Mouse (Mus musculus) right cerebral cortex, adult 2 months (tissue): ENCODE measurements around the gene Entpd6.

ENCODE experiments used
- DNase-seq, 2 experiments: peaks; one replicate each; pipeline ENCODE4 v3.0.0; 2021 to 2022; ENCODE audit warnings: low spot score in 2 of 2

Gene Entpd6

DNA sequence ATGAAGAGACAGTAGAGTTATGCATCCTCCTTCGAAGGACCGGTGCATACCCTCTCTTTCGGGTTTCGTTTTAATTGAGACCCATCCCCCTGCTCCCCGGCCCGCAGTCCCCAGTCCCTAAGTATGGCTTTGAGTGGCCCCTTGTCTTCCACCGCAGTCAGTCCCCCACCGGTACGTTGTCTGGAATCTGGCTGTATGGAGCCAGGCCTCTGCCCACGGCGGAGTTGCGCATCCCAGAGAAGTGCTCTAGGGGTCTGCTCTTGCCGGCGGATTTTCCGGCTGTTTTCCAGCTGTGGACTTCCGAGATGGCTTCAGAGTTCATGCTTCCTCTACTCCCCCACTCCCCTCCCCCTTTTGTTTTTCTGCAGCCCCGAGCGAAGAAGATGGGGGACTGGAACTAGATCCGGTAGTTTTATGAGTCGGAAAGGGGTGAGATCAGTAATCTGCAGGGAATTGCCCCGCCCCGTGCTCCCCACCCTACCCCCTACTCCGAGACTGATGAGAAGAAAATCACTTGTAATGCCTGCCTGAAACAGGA lies 38.5 kb downstream of the Entpd6 start:
- DNase-seq = no peak

DNA sequence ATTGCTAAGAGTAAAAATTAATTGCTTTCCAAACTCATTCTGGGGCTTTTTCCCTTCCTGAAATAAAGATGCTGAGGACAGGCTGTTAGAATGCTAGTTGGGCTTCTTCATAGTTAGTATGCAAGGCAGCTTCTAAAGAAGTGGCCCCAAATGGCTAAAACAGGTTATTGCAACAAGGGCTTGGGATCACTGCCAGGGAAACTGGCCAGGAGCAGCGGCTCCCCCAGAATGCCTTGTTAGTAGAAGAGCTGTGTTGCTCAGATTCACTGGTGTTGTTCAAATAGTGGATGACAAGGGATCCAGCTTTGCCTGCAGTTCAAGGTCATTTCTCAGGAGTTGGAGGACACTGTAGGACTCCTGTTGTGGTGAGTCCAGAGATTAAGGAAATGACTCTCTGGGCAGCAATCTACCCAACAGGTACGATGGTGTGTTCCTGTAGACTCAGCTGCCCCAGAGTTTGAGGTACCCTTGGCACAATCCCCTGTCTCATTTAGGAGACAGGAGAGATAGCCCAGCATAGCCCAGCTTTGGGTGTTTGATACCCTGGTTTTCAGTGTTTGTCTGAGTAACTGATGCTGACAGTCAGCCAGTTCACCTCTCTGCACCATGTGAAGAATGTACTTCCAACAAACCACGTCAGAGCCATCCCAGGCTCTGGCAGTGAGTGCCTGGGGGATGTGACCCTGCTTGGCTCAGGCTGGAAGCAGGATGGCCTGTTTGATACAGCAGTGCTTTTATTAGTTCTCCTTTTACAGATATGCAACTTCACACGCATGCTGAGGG lies 40.1 kb downstream of the Entpd6 start:
- DNase-seq = peak; percentile 67 to 77

DNA sequence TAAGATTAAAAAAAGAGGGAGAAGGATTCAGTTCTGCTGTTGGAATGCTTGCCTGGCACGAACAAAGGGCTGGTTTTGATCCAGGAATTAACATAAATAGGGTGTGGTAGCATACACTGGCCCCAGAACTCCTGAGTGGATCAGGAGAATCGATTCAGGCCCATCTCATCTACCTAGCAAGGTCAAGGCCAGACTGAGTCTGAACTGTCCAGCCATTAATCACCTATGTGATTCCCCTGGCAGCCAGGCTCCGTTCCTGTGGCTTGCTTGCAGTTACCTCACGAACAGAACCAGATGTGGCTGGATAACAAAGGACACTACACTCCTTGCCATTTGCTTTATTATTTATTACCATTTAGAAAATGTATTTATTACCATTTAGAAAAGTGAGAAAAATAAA lies 44.5 kb downstream of the Entpd6 start:
- no peak for DNase-seq

DNA sequence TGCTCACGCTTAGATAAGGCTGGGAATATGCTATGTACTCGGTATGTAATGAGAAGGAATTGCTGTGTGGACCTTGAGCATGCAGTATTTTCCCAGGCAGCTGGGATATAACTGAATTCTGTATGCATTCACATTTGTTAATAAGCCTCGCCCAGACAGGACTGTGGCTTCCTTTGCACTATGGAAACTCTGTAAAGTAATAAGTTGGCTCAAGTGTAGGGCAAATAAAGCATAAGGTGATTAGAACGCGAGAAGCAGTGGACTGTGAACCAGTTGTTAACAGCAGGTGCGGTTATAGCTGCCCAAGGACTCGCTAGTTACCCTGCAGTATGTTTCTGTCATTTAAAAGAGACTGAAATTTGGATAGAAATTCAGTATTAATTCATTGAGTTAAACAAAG lies 49.2 kb downstream of the Entpd6 start:
- DNase-seq = no peak

DNA sequence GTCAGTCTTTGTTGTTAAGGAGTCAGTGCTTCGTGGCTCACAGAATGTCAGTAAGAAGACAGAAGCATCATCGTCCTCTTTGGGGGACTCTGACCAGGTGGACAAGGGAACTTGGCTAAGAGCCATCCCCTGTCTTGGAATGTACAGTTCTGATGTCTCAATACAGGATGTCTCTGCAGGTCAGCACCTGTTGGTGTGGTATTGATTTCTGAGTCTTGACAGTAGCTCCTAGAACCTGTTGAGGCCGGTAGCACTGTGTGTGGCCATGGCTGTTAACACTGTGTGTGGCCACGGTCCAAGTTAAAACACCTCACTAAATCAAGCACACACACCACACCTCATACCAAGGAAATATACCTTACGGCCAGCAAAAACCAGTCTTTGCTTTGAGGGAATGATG lies 51.8 kb downstream of the Entpd6 start:
- no peak for DNase-seq

DNA sequence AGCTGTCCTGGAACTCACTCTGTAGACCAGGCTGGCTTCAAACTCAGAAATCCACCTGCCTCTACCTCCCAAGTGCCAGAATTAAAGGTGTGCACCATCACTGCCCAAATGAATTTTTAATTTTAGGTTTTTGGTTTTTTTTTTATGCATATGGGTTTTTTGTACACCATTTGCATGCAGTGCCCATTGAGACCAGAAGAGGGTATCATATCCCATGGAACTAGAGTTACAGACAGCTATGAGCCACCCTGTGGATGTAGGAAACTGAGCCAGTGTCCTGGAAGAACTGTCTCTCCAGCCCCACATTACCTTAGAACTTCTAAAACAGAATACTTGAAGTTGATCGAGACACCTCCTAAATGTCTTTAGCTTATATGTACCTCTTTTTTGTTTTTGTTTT lies 54.2 kb downstream of the Entpd6 start:
- DNase-seq = no peak

DNA sequence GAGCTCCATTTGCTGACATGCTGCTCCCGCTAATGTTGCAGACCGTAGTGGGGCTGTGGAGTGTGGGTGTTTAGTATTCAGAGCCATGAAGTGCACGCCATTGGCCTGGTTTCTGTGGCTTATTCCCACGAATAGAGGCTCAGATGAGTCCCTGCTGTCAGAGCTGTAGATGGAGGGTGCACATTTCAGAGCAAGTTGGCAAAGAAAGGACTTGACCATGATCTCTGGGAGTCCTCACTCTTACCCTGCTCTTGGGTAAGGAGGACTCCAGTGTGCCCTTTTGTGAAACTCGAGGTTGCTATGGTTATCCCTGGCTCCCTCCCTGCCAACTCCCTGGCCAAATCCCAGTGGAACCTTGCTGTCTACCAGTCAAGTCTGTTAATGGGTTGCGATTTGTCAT lies 59.5 kb downstream of the Entpd6 start:
- DNase-seq = no peak

DNA sequence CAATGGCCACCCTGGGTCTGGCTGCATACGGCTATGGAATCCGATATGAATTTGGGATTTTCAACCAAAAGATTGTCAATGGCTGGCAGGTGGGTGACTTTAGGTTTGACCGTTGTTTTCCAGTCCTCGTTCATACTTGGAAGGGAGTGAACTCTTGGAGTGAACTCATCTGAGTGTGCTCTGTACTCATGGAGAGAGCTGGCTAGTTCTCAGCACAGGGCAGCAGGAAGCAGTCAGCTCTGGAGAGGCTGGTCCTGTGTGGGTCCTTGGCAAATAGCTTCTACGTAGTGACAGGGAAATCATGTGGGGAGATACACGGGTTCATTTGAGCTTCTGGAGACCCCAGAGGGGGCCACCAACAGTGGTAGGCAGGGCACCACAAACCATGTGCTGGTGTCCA lies 60.0 kb downstream of the Entpd6 start:
- no peak for DNase-seq

DNA sequence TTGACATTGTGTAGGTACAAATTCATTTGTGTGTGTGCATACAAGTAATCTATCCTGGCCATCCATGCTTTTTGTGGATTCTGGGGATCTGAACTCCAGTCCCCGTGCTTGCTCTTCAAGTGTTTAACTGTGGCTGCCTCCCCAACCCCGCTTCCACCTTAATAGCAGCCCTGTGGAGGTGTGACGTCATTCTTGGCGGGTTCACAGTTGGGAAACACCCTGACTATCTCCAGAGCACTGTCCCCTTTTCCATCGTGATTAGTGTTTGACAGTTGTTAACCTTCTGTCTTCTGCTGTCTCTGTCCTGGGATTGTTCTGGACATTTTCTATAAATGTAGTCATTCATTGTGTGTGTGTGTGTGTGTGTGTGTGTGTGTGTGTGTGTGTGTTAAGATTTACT lies 61.8 kb downstream of the Entpd6 start:
- DNase-seq = no peak

DNA sequence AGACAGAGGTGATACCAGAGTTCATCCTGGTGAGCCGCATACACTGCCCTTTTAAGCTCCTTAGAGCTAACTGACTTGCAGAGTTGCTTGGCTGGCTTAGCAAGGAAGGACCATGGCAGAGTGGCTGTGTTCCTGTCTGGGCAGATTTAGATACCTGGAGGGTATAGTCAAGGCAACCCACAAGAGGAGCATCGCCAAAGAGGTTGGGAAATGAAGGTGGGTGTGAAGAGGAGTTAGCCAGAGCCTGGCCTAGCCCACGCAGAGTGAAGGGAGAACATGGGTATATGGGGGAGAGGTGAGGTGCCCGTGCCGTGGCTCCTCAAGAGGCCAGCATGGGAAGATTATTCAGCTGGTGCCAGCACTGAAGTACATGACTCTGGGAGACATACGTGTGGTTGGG lies 64.0 kb downstream of the Entpd6 start:
- DNase-seq = no peak

DNA sequence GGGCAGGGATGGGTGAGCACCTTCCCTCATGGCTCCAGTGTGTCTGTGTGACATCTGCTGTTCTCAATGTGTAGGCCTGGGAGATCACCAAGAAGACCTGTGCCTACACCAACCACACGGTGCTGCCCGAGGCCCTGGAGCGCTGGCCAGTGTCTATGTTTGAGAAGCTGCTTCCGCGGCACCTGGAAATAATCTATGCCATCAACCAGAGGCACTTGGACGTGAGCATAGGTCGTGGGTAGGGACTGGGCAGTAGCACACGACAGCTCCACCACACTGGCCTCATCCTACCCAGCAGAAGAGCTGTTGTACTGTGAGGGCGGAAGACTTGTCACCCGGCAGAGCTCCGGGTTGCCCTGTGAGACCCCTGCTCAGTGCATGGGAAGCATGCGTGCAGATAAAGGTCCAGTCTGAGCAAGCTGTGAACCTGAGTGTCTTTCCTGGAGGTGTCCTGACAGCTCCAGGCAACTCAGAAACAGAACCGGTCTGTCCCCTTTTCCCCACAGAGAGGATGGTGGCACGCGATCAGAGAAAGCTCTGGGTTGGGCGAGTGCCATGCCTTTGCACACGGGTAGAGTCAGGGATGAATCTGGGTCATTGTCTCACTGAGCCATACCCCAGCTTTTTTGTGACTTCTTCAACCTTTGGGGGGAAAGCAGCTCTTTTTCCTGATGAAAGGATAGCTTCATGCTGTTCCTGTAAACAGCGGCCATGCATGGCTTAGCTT lies 68.0 kb downstream of the Entpd6 start:
- DNase-seq = no peak

DNA sequence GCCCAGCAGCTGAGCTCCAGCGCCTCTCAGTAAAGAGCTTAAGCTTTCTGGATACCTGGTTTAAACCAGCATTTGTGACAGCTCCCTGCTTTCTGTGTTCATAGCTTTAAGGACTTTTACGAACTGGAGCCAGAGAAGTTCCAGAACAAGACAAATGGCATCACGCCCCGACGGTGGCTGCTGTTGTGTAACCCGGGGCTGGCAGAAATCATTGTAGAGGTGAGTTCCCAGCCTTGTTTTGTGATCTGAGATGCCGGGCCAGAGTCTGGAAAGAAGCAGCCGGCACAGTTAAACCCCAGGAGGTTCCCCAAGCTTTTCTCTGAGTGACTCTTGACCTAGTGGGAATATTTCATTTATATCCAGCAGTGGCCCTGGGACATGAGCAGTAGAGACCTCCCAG lies 69.9 kb downstream of the Entpd6 start:
- no peak for DNase-seq

DNA sequence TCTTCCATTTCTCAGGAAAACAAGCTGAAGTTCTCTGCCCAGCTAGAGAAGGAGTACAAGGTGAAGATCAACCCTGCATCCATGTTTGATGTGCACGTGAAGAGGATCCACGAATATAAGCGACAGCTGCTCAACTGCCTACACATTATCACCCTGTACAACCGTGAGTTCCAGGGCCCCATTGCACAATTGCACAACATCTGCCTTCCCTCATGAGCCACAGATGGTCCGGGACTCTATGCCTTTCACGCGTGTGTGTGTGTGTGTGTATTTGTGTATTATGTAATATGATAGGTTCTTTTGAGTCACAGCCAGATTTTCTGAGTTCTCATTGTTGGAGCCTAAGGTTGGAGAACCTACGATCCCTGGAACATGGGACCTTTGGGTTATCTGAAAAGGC lies 71.9 kb downstream of the Entpd6 start:
- DNase-seq = no peak
